Mouse (Mus musculus): Measurements from ENCODE around the gene Hmgcs2.
"Not testable (repeated sequence)": the region's sequence is repeated elsewhere in the genome, so short reads cannot be mapped to it uniquely, and the experiment has no call there.

DNA sequence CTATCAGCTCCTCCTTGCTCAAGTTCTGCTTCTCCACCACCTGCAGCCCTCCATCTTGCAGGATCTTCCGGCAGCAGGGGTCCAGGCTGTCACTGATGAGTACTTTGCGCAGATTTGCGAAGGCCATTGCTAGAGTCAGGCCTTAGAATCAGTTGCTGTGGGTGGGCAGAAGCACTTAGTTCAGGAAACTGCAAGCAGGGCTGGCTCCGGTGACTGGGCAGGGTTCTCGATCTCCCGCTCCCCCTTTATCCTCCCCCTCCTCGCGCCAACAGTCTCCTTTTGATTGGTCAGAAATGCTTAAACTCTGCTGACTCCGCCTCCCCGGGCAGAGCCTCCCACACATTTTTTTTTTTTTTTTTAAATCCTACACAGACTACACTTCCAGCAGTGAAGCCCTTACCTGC is 59.5 kb downstream of the Hmgcs2 start, which contains the start of gene Phgdh:
- not testable (repeated sequence) for TF ChIP-seq CTCF (IDR thresholded peaks at IDR 0.05; ENCODE audit: control insufficient read depth, insufficient read depth, low read length); POLR2A (IDR thresholded peaks at IDR 0.05; ENCODE audit: borderline replicate concordance, control insufficient read depth, low read depth, low read length)

Data from bone marrow, adult 2 months (tissue).